Comparison of ENCODE assay signal across 15 mouse cellular contexts in the genomic region with DNA sequence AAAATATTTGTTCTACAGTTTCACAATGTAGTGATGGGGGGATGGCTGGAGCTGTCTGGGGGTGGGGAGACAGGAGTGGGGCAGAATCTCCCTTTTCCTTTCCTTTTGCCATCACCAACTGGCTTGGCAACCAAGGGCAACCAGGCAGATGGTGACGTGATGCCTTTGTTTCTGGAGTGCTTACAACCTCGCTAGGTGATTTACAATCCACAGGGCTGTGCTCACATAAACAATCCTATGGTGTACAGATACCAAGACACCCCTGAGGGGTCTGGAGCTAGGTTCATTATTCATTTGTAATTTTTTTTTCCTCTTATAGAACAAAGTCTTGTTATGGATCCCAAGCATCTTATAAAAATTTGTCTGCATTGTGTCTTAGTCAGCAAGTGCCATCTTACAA.
"Had no signal": no experiment of that assay in that cellular context is flagged by ENCODE, and none has a peak within 500 bp of the region (broad histone marks: within the 10 kb centered on the region; RNA-seq: fewer than 3 reads in every experiment).

No protein-coding gene starts in this region.

- H3K27me3 ChIP-seq: limb, embryonic 15.5 days; liver, embryonic 12.5 days; lung, embryonic 15.5 days; megakaryocyte, embryonic 14.5 days; midbrain, embryonic 13.5 days had no signal

- H3K9ac ChIP-seq: limb, embryonic 15.5 days; liver, embryonic 12.5 days; lung, embryonic 15.5 days; midbrain, embryonic 13.5 days had no signal

- H3K9me3 ChIP-seq: limb, embryonic 15.5 days; liver, embryonic 12.5 days; lung, embryonic 15.5 days; megakaryocyte, embryonic 14.5 days; midbrain, embryonic 13.5 days had no signal

- ATAC-seq: intestine, embryonic 16.5 days; liver, embryonic 12.5 days; midbrain, embryonic 13.5 days had no signal

- H3K4me1 ChIP-seq: limb, embryonic 15.5 days; lung, embryonic 15.5 days; midbrain, embryonic 13.5 days had no signal

- H3K4me3 ChIP-seq: limb, embryonic 15.5 days; liver, embryonic 12.5 days; lung, embryonic 15.5 days; megakaryocyte, embryonic 14.5 days; midbrain, embryonic 13.5 days; myocyte had no signal

- H3K27ac ChIP-seq: limb, embryonic 15.5 days; liver, embryonic 12.5 days; lung, embryonic 15.5 days; macrophage; midbrain, embryonic 13.5 days had no signal

- DNase-seq: kidney, adult 8-10 months; kidney, postnatal 25 days; lung, postnatal 14 days; retina, postnatal 1 day; right cerebral cortex, postnatal 4 days; spleen, adult 18-20 months; thymus, postnatal 36 days had no signal

- H3K4me2 ChIP-seq: limb, embryonic 15.5 days; liver, embryonic 12.5 days; lung, embryonic 15.5 days; midbrain, embryonic 13.5 days had no signal
